Mouse (Mus musculus) ES-E14 (cell line): ENCODE measurements around the gene Parp2.

Experiments used
- CHD2 ChIP-seq: IDR thresholded peaks from 2 replicates; pipeline ENCODE4 v1.6.1; 2014; ENCODE audit warnings: mild to moderate bottlenecking, low read depth, low read length, inconsistent platforms
- HCFC1 ChIP-seq: IDR thresholded peaks from 2 replicates; pipeline ENCODE4 v1.6.1; 2012; ENCODE audit warnings: low read length, inconsistent platforms, borderline replicate concordance; ENCODE audit not compliant: insufficient read depth
- MAFK ChIP-seq: IDR thresholded peaks from 2 replicates; pipeline ENCODE4 v1.6.1; 2014; ENCODE audit warnings: mild to moderate bottlenecking, low read depth, low read length, inconsistent platforms; ENCODE audit not compliant: insufficient read depth
- ZC3H11A ChIP-seq: IDR thresholded peaks from 2 replicates; pipeline ENCODE4 v1.6.1; 2012; ENCODE audit warnings: low read depth, mild to moderate bottlenecking, inconsistent platforms, low read length, borderline replicate concordance
- ZNF384 ChIP-seq: IDR thresholded peaks from 2 replicates; pipeline ENCODE4 v1.6.1; 2012; ENCODE audit warnings: low read depth, low read length, inconsistent platforms

DNA sequence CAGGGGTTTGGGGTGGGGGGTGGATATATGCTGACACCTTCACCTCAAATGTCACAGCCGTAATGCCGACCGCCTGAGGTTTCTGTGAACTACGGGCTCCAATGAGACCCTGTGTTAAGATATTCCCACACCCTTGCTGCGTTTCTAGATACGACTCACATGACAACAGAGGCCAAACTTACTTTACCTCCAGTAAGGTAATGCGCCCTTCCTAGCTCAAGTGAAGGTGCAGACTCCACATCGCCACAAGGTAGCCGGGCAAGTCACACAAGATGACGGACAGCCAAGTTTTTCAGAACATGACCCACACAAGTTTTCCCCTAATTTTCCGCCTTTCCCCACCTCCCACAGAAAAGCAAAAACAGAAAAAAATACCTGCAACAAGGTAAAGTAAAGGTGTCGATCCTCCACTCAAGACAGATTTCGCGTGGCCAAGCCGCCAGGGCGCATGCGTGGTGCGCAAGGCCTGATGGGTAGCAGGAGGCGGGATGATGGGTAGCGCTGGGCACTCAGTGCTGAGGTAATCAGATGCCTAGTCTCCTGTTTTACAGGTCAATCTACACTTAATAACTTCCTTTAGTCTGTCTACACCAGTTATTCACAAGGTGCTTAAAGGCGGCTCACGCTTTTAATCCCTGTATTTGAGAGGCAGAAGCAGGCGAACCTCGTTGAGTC lies 12.2 kb upstream of the Parp2 start:
- no peak for TF ChIP-seq MAFK
- no peak; the same call in 1 of the 2 replicates for TF ChIP-seq CHD2
- TF ChIP-seq ZC3H11A, result no peak
- TF ChIP-seq ZNF384, result no peak
- no peak for TF ChIP-seq HCFC1
